Mouse (Mus musculus): ENCODE measurements around the gene Adnp.
A peak's percentile ranks its signal among the peaks of the same experiment; 100 is the strongest.

- no peak for TF ChIP-seq HCFC1 (IDR thresholded peaks at IDR 0.05; ENCODE audit: borderline replicate concordance, insufficient read depth, low read length)
- TF ChIP-seq CHD2 (IDR thresholded peaks at IDR 0.05; ENCODE audit: low read depth, low read length): no peak
- TF ChIP-seq MAFK (IDR thresholded peaks at IDR 0.05; ENCODE audit: insufficient read depth, low read depth, low read length): peak; percentile 81
- no peak for TF ChIP-seq ZC3H11A (IDR thresholded peaks at IDR 0.05; ENCODE audit: borderline replicate concordance, low read depth, low read length)
These were observed 35.9 kb upstream of the Adnp start for GRCm38 (mm10) chr2:168242841-168243240.
